Mouse (Mus musculus) cerebellum, adult 2 months (tissue): ENCODE measurements around the gene Hoxa4. TPM values are rescaled to one million over a fixed set of nuclear protein-coding genes. Genes with fewer than 3 reads are reported as not detected.

Experiments
- DNase-seq, 2 experiments: peaks; one replicate each; pipeline ENCODE4 v3.0.0; 2021
- H3K27ac ChIP-seq: fragments of 200-500 bp; 2 replicates; pipeline ENCODE4 v1.5.1; 2012; ENCODE audit warnings: low read length, control low read depth, inconsistent platforms; ENCODE audit not compliant: insufficient read depth
- H3K27me3 ChIP-seq: fragments of 200-500 bp; 2 replicates; pipeline ENCODE4 v1.6.1; 2012; ENCODE audit warnings: inconsistent platforms, mild to moderate bottlenecking, low read length, moderate library complexity; ENCODE audit not compliant: control insufficient read depth, insufficient read depth
- H3K4me1 ChIP-seq: fragments of 200-500 bp; 2 replicates; pipeline ENCODE4 v1.6.1; 2011; ENCODE audit warnings: low read length; ENCODE audit not compliant: control insufficient read depth, insufficient read depth
- H3K4me3 ChIP-seq: fragments of 200-500 bp; replicated peaks from 2 replicates; pipeline ENCODE3; 2011; ENCODE audit warnings: mild to moderate bottlenecking, low read depth, low read length, control low read depth; ENCODE audit not compliant: insufficient read depth
- CTCF ChIP-seq: fragments of 200-500 bp; IDR thresholded peaks from 2 replicates; pipeline ENCODE4 v1.5.1; 2011; ENCODE audit warnings: low read depth, mild to moderate bottlenecking, control low read depth, low read length, moderate library complexity, borderline replicate concordance; ENCODE audit not compliant: insufficient read depth
- POLR2A ChIP-seq: fragments of 200-500 bp; IDR thresholded peaks from 2 replicates; pipeline ENCODE4 v1.6.1; 2011; ENCODE audit warnings: low read length, control low read depth, borderline replicate concordance; ENCODE audit not compliant: insufficient read depth
- whole genome bisulfite sequencing: fragments of 180-500 bp; shearing (Covaris S2); methylation state at CpG from one replicate; pipeline ENCODE4 v1.1.7; 2018; 5-methylcytosine and 5-hydroxymethylcytosine counted together
- polyA plus RNA-seq: library from polyadenylated mRNA; depleted of rRNA; stranded (reverse); fragments of >200 nt; gene quantifications from 2 replicates; pipeline ENCODE4 v1.2.3, GENCODE M21; 2012

The Hoxa4 gene
- polyA plus RNA-seq, 1 experiment: 5.1 TPM

- no peak for DNase-seq
- WGBS: 3% methylated on average over 26 of the region's 26 CpGs
Measured at GRCm38 (mm10) chr6:52226569-52227257, 35.2 kb upstream of the Hoxa4 start.

GRCm38 (mm10) chr6:52225612-52226568 is 34.3 kb upstream of the Hoxa4 start:
- no peak for TF ChIP-seq POLR2A
- no peak for TF ChIP-seq CTCF
- H3K27ac ChIP-seq: no peak overlapping the region
- H3K27me3 ChIP-seq: peaks cover 8% of the 10 kb centered on the region; the same call in 1 of the 2 replicates
- no peak for DNase-seq
- no peaks in the 10 kb centered on the region for H3K4me1 ChIP-seq
- H3K4me3 ChIP-seq: no peak overlapping the region
- WGBS: 4% methylated on average over 69 of the region's 69 CpGs

More at GRCm38 (mm10) chr6:52226569-52227257, 35.2 kb upstream of the Hoxa4 start:
- TF ChIP-seq POLR2A: no peak
- TF ChIP-seq CTCF: no peak
- Histone ChIP-seq H3K4me3 (no peak overlapping the region), H3K27me3 (peaks cover 8% of the 10 kb centered on the region; the same call in 1 of the 2 replicates), H3K27ac (no peak overlapping the region), H3K4me1 (no peaks in the 10 kb centered on the region)

GRCm38 (mm10) chr6:52224895-52225611 is 33.5 kb upstream of the Hoxa4 start:
- TF ChIP-seq POLR2A: no peak
- TF ChIP-seq CTCF: no peak
- Histone ChIP-seq H3K4me3 (no peak overlapping the region), H3K4me1 (no peaks in the 10 kb centered on the region), H3K27ac (no peak overlapping the region), H3K27me3 (peaks cover 4% of the 10 kb centered on the region; the same call in 1 of the 2 replicates)
- WGBS: 2% methylated on average over 36 of the region's 36 CpGs
- DNase-seq: no peak

GRCm38 (mm10) chr6:52223939-52224760 is 32.6 kb upstream of the Hoxa4 start:
- WGBS: 5% methylated on average over 24 of the region's 24 CpGs
- H3K4me1 ChIP-seq: no peaks in the 10 kb centered on the region
- DNase-seq: no peak
- TF ChIP-seq CTCF (no peak), POLR2A (no peak)
- no peak overlapping the region for H3K4me3 ChIP-seq
- H3K27me3 ChIP-seq: peaks cover 4% of the 10 kb centered on the region; the same call in 1 of the 2 replicates
- no peak overlapping the region for H3K27ac ChIP-seq

- H3K27ac ChIP-seq: no peak overlapping the region
- 42% methylated on average over 13 of the region's 13 CpGs for WGBS
- peaks cover 4% of the 10 kb centered on the region; the same call in 1 of the 2 replicates for H3K27me3 ChIP-seq
- no peaks in the 10 kb centered on the region for H3K4me1 ChIP-seq
- DNase-seq: no peak
- TF ChIP-seq POLR2A (no peak), CTCF (no peak)
- H3K4me3 ChIP-seq: no peak overlapping the region
Measured at GRCm38 (mm10) chr6:52222729-52223128, 31.2 kb upstream of the Hoxa4 start.

GRCm38 (mm10) chr6:52221993-52222685 is 30.6 kb upstream of the Hoxa4 start:
- Histone ChIP-seq H3K4me1 (no peaks in the 10 kb centered on the region), H3K4me3 (no peak overlapping the region), H3K27me3 (peaks cover 4% of the 10 kb centered on the region; the same call in 1 of the 2 replicates), H3K27ac (no peak overlapping the region)
- WGBS: 10% methylated on average over 21 of the region's 21 CpGs
- no peak for TF ChIP-seq POLR2A
- TF ChIP-seq CTCF: no peak
- no peak for DNase-seq
